Mouse (Mus musculus): ENCODE data around the gene Sft2d2. TPM values are rescaled to one million over a fixed set of nuclear protein-coding genes. Genes with fewer than 3 reads are reported as not detected.

Gene Sft2d2
- polyA plus RNA-seq, 3 experiments from 2014 or later = 25.7 to 30.3 (median 27.4) TPM

GRCm38 (mm10) chr1:165132187-165132877 is 61.9 kb downstream of the Sft2d2 start:
- peak; percentile 43 for ATAC-seq

GRCm38 (mm10) chr1:165129573-165129972 is 64.7 kb downstream of the Sft2d2 start:
- ATAC-seq = no peak

Other genes starting within 250 kb of the Sft2d2 start
- not detected for gene Tbx19, start 33.7 kb downstream of the Sft2d2 start, polyA plus RNA-seq (2017; shearing (Covaris generic))
- 100 to 1,000 TPM; 109 to 158 (median 114) TPM for gene Tiprl, start 42.6 kb upstream of the Sft2d2 start, polyA plus RNA-seq (2017; shearing (Covaris generic))
- not detected for gene Gpr161, start 101.4 kb upstream of the Sft2d2 start, polyA plus RNA-seq (2017; shearing (Covaris generic))